Mouse (Mus musculus) testis, adult 2 months (tissue): Measurements from ENCODE around the gene Gga3. TPM values are rescaled to one million over a fixed set of nuclear protein-coding genes. Genes with fewer than 3 reads are reported as not detected.

Experiments
- H3K27ac ChIP-seq: fragments of 200-500 bp; 2 replicates; pipeline ENCODE4 v1.5.1; 2012; ENCODE audit warnings: low read depth, low read length; ENCODE audit not compliant: control insufficient read depth, insufficient read depth
- H3K27me3 ChIP-seq: fragments of 200-500 bp; 2 replicates; pipeline ENCODE4 v1.6.1; 2012; ENCODE audit warnings: mild to moderate bottlenecking, low read length, moderate library complexity; ENCODE audit not compliant: control insufficient read depth, insufficient read depth
- H3K36me3 ChIP-seq: fragments of 200-500 bp; 2 replicates; pipeline ENCODE4 v1.6.1; 2012; ENCODE audit warnings: mild to moderate bottlenecking, low read length; ENCODE audit not compliant: control insufficient read depth, insufficient read depth
- H3K4me1 ChIP-seq: fragments of 200-500 bp; 2 replicates; pipeline ENCODE4 v1.6.1; 2012; ENCODE audit warnings: low read length; ENCODE audit not compliant: control insufficient read depth, insufficient read depth
- H3K4me3 ChIP-seq: fragments of 200-500 bp; 2 replicates; pipeline ENCODE4 v1.5.1; 2012; ENCODE audit warnings: low read depth, mild to moderate bottlenecking, low read length, moderate library complexity, mixed read lengths; ENCODE audit not compliant: control insufficient read depth
- CTCF ChIP-seq: fragments of 200-500 bp; IDR thresholded peaks from 2 replicates; pipeline ENCODE4 v1.5.1; 2012; ENCODE audit warnings: low read depth, mild to moderate bottlenecking, inconsistent platforms, low read length, moderate library complexity; ENCODE audit not compliant: control insufficient read depth, insufficient read depth, insufficient replicate concordance
- POLR2A ChIP-seq: fragments of 200-500 bp; IDR thresholded peaks from 2 replicates; pipeline ENCODE4 v1.6.1; 2012; ENCODE audit warnings: low read depth, mild to moderate bottlenecking, inconsistent platforms, low read length, moderate library complexity; ENCODE audit not compliant: control insufficient read depth
- polyA plus RNA-seq: library from polyadenylated mRNA; depleted of rRNA; stranded (reverse); fragments of >200 nt; gene quantifications from 2 replicates; pipeline ENCODE4 v1.2.3, GENCODE M21; 2012

The Gga3 gene
- polyA plus RNA-seq, 1 experiment: 19.8 TPM

- Histone ChIP-seq H3K27ac (no peak overlapping the region), H3K36me3 (no peaks in the 10 kb centered on the region), H3K27me3 (no peaks in the 10 kb centered on the region), H3K4me1 (peaks cover 2% of the 10 kb centered on the region), H3K4me3 (no peak overlapping the region)
- TF ChIP-seq POLR2A: no peak
- TF ChIP-seq CTCF: no peak
These were observed 3.1 kb downstream of the Gga3 start for GRCm38 (mm10) chr11:115600743-115601142.

DNA sequence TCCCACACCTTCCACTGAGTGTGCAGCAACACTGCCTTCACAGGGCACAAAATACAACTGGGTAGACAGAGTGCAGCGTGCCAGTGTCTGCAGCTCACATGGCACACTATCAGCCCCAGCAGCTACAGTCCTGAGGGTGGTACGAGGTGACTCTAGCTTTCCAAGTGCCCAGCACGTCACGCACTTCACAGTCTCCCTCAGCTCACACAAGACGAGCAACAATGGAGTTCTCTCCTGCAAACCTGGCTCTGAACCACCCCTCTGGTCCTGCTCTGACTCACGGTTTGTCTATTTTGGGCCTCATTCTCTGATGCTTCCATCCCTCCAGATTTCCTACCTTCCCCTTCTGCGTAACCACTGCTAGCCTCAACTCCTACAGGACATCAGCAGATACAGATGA, 4.1 kb downstream of the Gga3 start:
- no peaks in the 10 kb centered on the region for H3K36me3 ChIP-seq
- TF ChIP-seq CTCF (no peak), POLR2A (no peak)
- H3K27me3 ChIP-seq: no peaks in the 10 kb centered on the region
- H3K4me3 ChIP-seq: no peak overlapping the region
- H3K27ac ChIP-seq: no peak overlapping the region
- peaks cover 2% of the 10 kb centered on the region for H3K4me1 ChIP-seq

- TF ChIP-seq CTCF (no peak), POLR2A (no peak)
- Histone ChIP-seq H3K27ac (no peak overlapping the region), H3K4me3 (no peak overlapping the region), H3K4me1 (peaks cover 2% of the 10 kb centered on the region; the same call in 1 of the 2 replicates), H3K27me3 (no peaks in the 10 kb centered on the region), H3K36me3 (no peaks in the 10 kb centered on the region)
These were observed 5.5 kb downstream of the Gga3 start for GRCm38 (mm10) chr11:115598309-115598708.

- no peak for TF ChIP-seq POLR2A
- TF ChIP-seq CTCF: no peak
- H3K4me1 ChIP-seq: no peaks in the 10 kb centered on the region
- no peak overlapping the region for H3K4me3 ChIP-seq
- no peaks in the 10 kb centered on the region for H3K27me3 ChIP-seq
- no peak overlapping the region for H3K27ac ChIP-seq
- peaks cover 7% of the 10 kb centered on the region for H3K36me3 ChIP-seq
These were observed 8.6 kb downstream of the Gga3 start for GRCm38 (mm10) chr11:115595209-115595608.

- H3K27ac ChIP-seq: no peak overlapping the region
- TF ChIP-seq POLR2A (no peak), CTCF (no peak)
- no peaks in the 10 kb centered on the region for H3K4me1 ChIP-seq
- H3K36me3 ChIP-seq: peaks cover 21% of the 10 kb centered on the region
- H3K27me3 ChIP-seq: no peaks in the 10 kb centered on the region
- no peak overlapping the region; the same call in 1 of the 2 replicates for H3K4me3 ChIP-seq
These were observed 13.2 kb downstream of the Gga3 start for GRCm38 (mm10) chr11:115590526-115591075.

GRCm38 (mm10) chr11:115587984-115588383, 15.9 kb downstream of the Gga3 start:
- H3K36me3 ChIP-seq: peaks cover 21% of the 10 kb centered on the region
- H3K27me3 ChIP-seq: no peaks in the 10 kb centered on the region
- TF ChIP-seq CTCF (no peak), POLR2A (no peak)
- H3K27ac ChIP-seq: peak overlapping the region; percentile 23
- H3K4me1 ChIP-seq: no peaks in the 10 kb centered on the region
- peak overlapping the region; percentile 65 for H3K4me3 ChIP-seq

- H3K27ac ChIP-seq: no peak overlapping the region
- H3K4me3 ChIP-seq: no peak overlapping the region
- no peak for TF ChIP-seq CTCF
- no peak for TF ChIP-seq POLR2A
- H3K4me1 ChIP-seq: no peaks in the 10 kb centered on the region
- H3K27me3 ChIP-seq: no peaks in the 10 kb centered on the region
- H3K36me3 ChIP-seq: peaks cover 18% of the 10 kb centered on the region
These were observed 17.4 kb downstream of the Gga3 start for GRCm38 (mm10) chr11:115586403-115586802.
